Mouse (Mus musculus) liver, postnatal 0 days (tissue): ENCODE measurements around the gene Cuedc1. TPM values are rescaled to one million over a fixed set of nuclear protein-coding genes. Genes with fewer than 3 reads are reported as not detected.

ENCODE experiments used
- ATAC-seq: fragments of 200-750 bp; cut with Nextera tagmentation; 2 replicates; pipeline ENCODE4 v1.8.0; 2017; ENCODE audit warnings: mild to moderate bottlenecking, moderate library complexity
- DNase-seq: peaks from one replicate; pipeline ENCODE4 v3.0.0-alpha.2; 2016
- H3K27ac ChIP-seq: fragments of 300-500 bp; sonication (generic); 2 replicates; pipeline ENCODE4 v1.5.1; 2014; ENCODE audit warnings: antibody characterized with exemption, moderate library complexity, mild to moderate bottlenecking, low read depth
- H3K27me3 ChIP-seq: fragments of 300-500 bp; sonication (generic); 2 replicates; pipeline ENCODE4 v1.6.1; 2014; ENCODE audit warnings: low read length, control low read depth, mixed read lengths; ENCODE audit not compliant: insufficient read depth
- H3K36me3 ChIP-seq: fragments of 300-500 bp; sonication (generic); replicated peaks from 2 replicates; pipeline ENCODE4 v1.6.1; 2014; ENCODE audit warnings: mild to moderate bottlenecking, control low read depth, low read length, moderate library complexity, mixed read lengths; ENCODE audit not compliant: insufficient read depth
- H3K4me1 ChIP-seq: fragments of 300-500 bp; sonication (generic); 2 replicates; pipeline ENCODE4 v1.6.1; 2014; ENCODE audit warnings: antibody characterized with exemption, mild to moderate bottlenecking, control low read depth; ENCODE audit not compliant: insufficient read depth
- H3K4me2 ChIP-seq: fragments of 300-500 bp; sonication (generic); 2 replicates; pipeline ENCODE4 v1.6.1; 2014; ENCODE audit warnings: low read depth, mild to moderate bottlenecking, low read length, moderate library complexity, mixed read lengths
- H3K4me3 ChIP-seq: fragments of 300-500 bp; sonication (generic); 2 replicates; pipeline ENCODE4 v1.5.1; 2014; ENCODE audit warnings: low read depth, low read length
- H3K9ac ChIP-seq: fragments of 300-500 bp; sonication (generic); replicated peaks from 2 replicates; pipeline ENCODE4 v1.6.1; 2014; ENCODE audit warnings: mild to moderate bottlenecking, moderate library complexity
- H3K9me3 ChIP-seq: fragments of 300-500 bp; sonication (generic); 2 replicates; pipeline ENCODE4 v1.6.1; 2016; ENCODE audit warnings: mild to moderate bottlenecking, control low read depth, low read length, mixed read lengths
- CTCF ChIP-seq: sonication (generic); IDR thresholded peaks from 2 replicates; pipeline ENCODE4 v1.5.1; 2016; ENCODE audit warnings: antibody characterized with exemption, low read depth
- EP300 ChIP-seq: IDR thresholded peaks from 2 replicates; pipeline ENCODE4 v1.6.1; 2016; ENCODE audit warnings: antibody characterized with exemption, low read depth, mild to moderate bottlenecking
- WGBS: fragments of 180-500 bp; shearing (Covaris S2); extraction: QIAGEN DNeasy Blood & Tissue Kit; methylation state at CpG from one replicate; pipeline ENCODE4 v1.1.7; 2014; ENCODE audit not compliant: insufficient replicate concordance; 5-methylcytosine and 5-hydroxymethylcytosine counted together
- polyA plus RNA-seq: library from polyadenylated mRNA; unstranded; fragments of >200 nt; fragmentation: Nextera tagmentation; extraction: Ambion mirVana; gene quantifications from 2 replicates; pipeline ENCODE4 v1.2.1, GENCODE M21; 2015

Cuedc1 gene
- polyA plus RNA-seq, 1 experiment from 2014 or later, result 1.2 TPM

DNA sequence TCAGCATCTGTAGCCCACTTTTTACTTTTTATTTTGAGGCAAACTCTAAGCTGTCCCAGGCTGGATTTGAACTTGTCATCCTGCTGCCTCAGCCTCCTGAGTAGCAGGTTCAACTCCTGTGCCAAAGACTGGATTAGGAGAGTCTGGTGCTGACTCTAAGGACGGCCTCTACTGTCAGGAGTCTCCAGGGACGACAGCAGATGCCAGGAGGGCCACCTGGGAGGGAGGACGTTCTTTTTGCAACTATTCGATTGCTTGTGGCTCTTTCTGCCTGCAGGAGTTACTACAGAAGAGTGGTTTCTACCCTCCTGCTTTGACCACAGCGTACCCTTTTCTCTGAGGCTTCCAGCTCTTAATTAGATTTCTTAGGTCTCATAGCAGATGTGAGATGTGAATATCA is 24.7 kb downstream of the Cuedc1 start:
- H3K4me1 ChIP-seq, result peaks cover 10% of the 10 kb centered on the region
- no peak overlapping the region for H3K4me2 ChIP-seq
- H3K27ac ChIP-seq, result no peak overlapping the region
- H3K36me3 ChIP-seq, result no peaks in the 10 kb centered on the region
- H3K4me3 ChIP-seq, result no peak overlapping the region
- ATAC-seq, result no peak
- H3K9me3 ChIP-seq, result no peaks in the 10 kb centered on the region
- TF ChIP-seq CTCF (no peak), EP300 (no peak)
- 64% methylated on average over 5 of the region's 5 CpGs for WGBS
- H3K9ac ChIP-seq, result no peak overlapping the region
- no peak for DNase-seq
- H3K27me3 ChIP-seq, result no peaks in the 10 kb centered on the region

DNA sequence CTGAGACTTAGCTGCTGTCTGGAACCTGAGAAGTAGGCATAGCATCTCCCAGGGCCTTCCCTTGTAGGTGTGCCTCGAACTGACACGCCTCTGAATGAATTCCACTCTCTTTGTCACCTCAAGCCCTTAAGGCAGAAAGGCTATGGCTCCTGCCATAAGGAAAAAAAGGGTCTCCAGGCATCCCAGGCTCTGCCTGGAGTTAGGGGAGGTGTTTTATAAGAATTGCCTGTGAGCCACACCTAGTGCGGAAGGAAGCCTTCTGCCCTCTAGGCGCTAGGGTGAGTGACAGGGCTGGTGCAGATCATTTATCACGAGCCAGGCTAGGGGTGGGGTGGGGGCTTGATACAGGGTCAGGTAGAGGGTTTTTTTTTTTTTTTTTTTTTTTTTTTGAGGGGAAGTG is 25.2 kb downstream of the Cuedc1 start:
- Histone ChIP-seq H3K27me3 (no peaks in the 10 kb centered on the region), H3K9me3 (no peaks in the 10 kb centered on the region), H3K4me3 (no peak overlapping the region), H3K36me3 (no peaks in the 10 kb centered on the region), H3K4me1 (peaks cover 7% of the 10 kb centered on the region; the same call in 1 of the 2 replicates), H3K9ac (no peak overlapping the region), H3K27ac (no peak overlapping the region), H3K4me2 (no peak overlapping the region)
- DNase-seq (no peak), ATAC-seq (no peak)
- WGBS, result 51% methylated on average over 5 of the region's 5 CpGs
- TF ChIP-seq CTCF (no peak), EP300 (no peak)

DNA sequence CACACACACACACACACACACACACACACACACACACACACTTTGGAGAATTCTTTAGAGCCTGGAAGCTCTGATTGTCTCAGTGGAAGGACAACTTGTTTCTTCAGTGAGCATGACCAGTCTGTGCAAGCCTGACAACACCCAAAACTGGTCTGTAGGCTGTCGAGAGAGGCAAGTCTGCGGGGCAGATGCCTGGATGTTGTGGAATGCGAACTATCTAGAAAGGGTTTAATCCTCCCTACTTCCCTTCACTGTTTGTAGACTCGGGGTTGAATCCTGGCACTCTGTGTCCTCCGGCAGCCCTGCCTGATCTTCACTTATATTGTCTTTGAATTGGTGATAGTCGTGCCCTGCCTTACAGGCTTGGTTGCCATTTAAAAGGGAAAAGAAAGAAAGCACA is 25.9 kb downstream of the Cuedc1 start:
- H3K27ac ChIP-seq, result no peak overlapping the region
- H3K4me1 ChIP-seq, result peaks cover 5% of the 10 kb centered on the region; the same call in 1 of the 2 replicates
- no peaks in the 10 kb centered on the region for H3K27me3 ChIP-seq
- H3K4me3 ChIP-seq, result no peak overlapping the region
- no peak overlapping the region for H3K9ac ChIP-seq
- no peaks in the 10 kb centered on the region for H3K9me3 ChIP-seq
- WGBS, result 45% methylated on average over 6 of the region's 6 CpGs
- DNase-seq, result no peak
- TF ChIP-seq CTCF (no peak), EP300 (no peak)
- ATAC-seq, result no peak
- no peaks in the 10 kb centered on the region for H3K36me3 ChIP-seq
- no peak overlapping the region for H3K4me2 ChIP-seq

DNA sequence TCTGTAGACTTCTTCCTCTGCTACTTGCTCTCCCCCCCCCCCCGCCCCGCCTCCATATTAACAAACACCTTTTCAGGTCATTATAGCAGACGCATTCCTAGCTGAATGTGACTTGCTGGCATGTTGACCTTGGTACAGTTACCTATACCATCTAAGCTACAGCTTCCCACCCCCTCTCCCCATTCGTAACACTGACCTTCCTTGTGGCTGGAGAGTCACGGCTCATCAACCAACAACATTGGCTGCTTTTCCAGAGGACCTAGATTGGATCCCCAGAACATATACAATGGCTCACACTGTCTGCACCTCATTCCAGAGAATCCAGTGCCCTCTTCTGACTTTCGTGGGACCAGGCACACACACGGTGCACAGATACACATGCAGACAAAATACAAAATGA is 27.6 kb downstream of the Cuedc1 start:
- Histone ChIP-seq H3K4me1 (no peaks in the 10 kb centered on the region), H3K4me3 (no peak overlapping the region), H3K4me2 (no peak overlapping the region), H3K9me3 (no peaks in the 10 kb centered on the region), H3K9ac (no peak overlapping the region), H3K36me3 (no peaks in the 10 kb centered on the region), H3K27ac (no peak overlapping the region), H3K27me3 (no peaks in the 10 kb centered on the region)
- WGBS, result 70% methylated on average over 7 of the region's 7 CpGs
- DNase-seq (no peak), ATAC-seq (no peak)
- TF ChIP-seq EP300 (no peak), CTCF (no peak)

DNA sequence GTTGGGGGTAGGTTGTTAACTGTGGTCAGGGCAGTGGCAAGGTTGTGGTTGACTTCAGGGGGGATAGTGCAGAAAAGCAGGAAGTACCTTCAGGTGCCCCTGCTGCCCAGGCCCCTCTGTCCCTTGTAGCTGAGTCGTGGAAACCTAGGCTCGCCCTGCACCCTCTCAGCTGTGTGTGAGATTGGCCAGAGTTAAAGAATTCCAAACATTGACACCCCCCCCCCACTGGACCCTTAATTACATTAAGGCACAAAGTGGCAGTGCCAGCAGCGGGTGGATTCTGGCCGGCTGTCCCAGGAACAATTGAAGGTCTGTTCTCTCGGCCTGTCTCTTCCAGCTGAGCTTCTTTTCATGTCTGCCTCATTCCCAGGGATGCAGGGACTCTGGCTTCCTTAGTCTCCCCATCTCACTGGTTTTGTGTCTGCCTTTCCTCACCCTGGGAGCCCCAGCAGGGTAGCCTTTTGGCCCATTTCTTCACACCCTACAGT is 28.5 kb downstream of the Cuedc1 start:
- no peak overlapping the region for H3K9ac ChIP-seq
- H3K27ac ChIP-seq, result no peak overlapping the region
- no peaks in the 10 kb centered on the region for H3K4me1 ChIP-seq
- no peak overlapping the region for H3K4me3 ChIP-seq
- 55% methylated on average over 5 of the region's 5 CpGs for WGBS
- no peak overlapping the region for H3K4me2 ChIP-seq
- no peak for ATAC-seq
- TF ChIP-seq EP300, result no peak
- TF ChIP-seq CTCF, result no peak
- no peaks in the 10 kb centered on the region for H3K27me3 ChIP-seq
- no peak for DNase-seq
- no peaks in the 10 kb centered on the region for H3K36me3 ChIP-seq
- no peaks in the 10 kb centered on the region for H3K9me3 ChIP-seq

DNA sequence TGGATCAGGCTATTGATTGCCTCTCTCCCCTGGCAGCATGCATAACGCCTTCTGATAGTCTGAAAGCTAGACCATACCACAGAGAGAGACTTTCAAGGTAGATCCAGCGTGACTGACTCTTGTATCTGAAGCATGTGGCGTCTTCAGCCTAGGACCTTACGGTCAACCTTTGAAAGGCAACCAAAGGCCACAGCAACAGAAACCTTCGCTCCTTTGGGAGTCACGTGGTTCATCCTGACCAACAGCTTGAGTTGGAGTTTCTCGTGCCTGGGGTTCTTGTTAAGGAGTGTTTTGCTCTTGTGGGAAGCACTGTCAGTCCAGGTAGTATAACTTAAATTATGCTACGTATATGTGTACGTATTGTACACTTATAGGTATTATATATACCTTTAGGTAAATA is 30.6 kb downstream of the Cuedc1 start:
- no peak overlapping the region for H3K4me3 ChIP-seq
- peaks cover 9% of the 10 kb centered on the region; the same call in 1 of the 2 replicates for H3K4me1 ChIP-seq
- no peak for ATAC-seq
- H3K9ac ChIP-seq, result no peak overlapping the region
- H3K27me3 ChIP-seq, result no peaks in the 10 kb centered on the region
- 75% methylated on average over 9 of the region's 9 CpGs for whole genome bisulfite sequencing
- H3K36me3 ChIP-seq, result no peaks in the 10 kb centered on the region
- no peak for TF ChIP-seq CTCF
- no peak for TF ChIP-seq EP300
- H3K9me3 ChIP-seq, result no peaks in the 10 kb centered on the region
- no peak for DNase-seq
- H3K4me2 ChIP-seq, result no peak overlapping the region
- H3K27ac ChIP-seq, result no peak overlapping the region

DNA sequence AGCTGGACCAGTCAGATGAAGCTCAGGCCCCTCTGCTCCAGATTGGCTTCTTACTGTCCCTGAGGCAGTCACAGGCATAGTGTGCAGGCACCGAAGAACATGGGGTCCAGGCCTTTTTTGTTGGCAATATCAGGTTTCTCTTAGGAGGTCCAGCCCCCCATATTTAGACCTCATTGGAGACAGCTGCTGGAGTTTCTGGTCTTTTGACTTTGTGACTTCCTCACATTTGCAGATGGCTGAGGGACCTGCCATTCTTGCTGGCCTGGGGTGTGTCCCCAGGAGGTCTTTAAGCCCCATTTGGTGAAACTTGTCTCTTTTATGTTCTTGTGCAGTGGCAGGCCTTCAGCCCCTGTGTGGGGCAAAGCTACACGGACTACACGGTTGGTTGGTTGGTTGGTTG is 31.4 kb downstream of the Cuedc1 start:
- WGBS, result 76% methylated on average over 3 of the region's 3 CpGs
- Histone ChIP-seq H3K9ac (no peak overlapping the region), H3K4me2 (no peak overlapping the region), H3K9me3 (no peaks in the 10 kb centered on the region), H3K27me3 (no peaks in the 10 kb centered on the region), H3K4me3 (no peak overlapping the region), H3K4me1 (peaks cover 9% of the 10 kb centered on the region; the same call in 1 of the 2 replicates), H3K27ac (no peak overlapping the region), H3K36me3 (no peaks in the 10 kb centered on the region)
- no peak for DNase-seq
- no peak for TF ChIP-seq CTCF
- TF ChIP-seq EP300, result no peak
- no peak for ATAC-seq
